Mouse (Mus musculus): Measurements from ENCODE around the gene Slc36a2. TPM values are rescaled to one million over a fixed set of nuclear protein-coding genes. Genes with fewer than 3 reads are reported as not detected.
"Not testable (repeated sequence)": the region's sequence is repeated elsewhere in the genome, so short reads cannot be mapped to it uniquely, and the experiment has no call there.

The Slc36a2 gene
- polyA plus RNA-seq, 1 experiment: 90.6 TPM

DNA sequence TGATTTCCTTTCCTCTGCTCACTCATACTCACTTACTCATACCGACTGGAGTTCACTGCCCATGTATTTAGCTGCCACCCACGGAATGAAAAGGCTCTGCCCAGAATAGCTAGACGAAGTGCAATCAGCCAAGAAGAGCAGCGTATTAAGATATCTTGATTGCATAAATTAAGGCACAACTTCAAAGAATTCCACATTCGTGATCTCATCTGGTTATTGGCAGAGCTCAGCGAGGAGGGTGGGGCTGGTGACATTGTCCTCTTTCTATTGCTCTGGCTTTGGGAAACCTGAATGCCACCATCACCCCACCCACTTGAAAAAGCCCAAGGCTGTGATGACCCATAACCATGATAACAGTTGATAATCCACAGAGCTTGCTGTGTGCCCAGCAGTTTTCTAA lies 56.9 kb downstream of the Slc36a2 start:
- TF ChIP-seq CTCF (IDR thresholded peaks at IDR 0.05; ENCODE audit: insufficient read depth, low read length): no peak
- no peak for TF ChIP-seq POLR2A (IDR thresholded peaks at IDR 0.05; ENCODE audit: borderline replicate concordance, extremely low read depth, low read depth, low read length)
- DNase-seq: no peak
- Histone ChIP-seq H3K4me1 (ENCODE audit: control insufficient read depth, insufficient read depth, low read length) (no peaks in the 10 kb centered on the region), H3K4me3 (replicated peaks; ENCODE audit: extremely low read depth, low read depth, low read length) (no peak overlapping the region)
- WGBS: 48% methylated on average over 6 of the region's 6 CpGs

DNA sequence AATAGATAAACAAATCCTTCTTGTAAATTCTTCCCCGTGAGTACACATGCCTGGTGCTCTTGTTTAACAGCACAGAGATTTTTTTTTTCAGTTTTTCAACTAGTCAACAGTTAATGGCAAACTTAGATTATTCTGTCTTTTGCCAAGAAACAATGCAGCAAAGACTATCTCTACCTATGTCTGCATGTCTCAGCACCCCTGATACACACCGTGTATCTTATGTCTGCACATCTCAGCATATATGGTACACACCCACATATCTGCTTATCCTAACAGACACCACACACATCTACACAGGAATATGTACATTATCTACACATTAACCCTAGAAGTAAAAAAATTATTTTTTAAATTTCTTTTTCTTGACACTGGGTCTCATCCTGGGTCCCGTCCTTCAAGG lies 58.2 kb downstream of the Slc36a2 start:
- H3K4me1 ChIP-seq (ENCODE audit: control insufficient read depth, insufficient read depth, low read length): no peaks in the 10 kb centered on the region
- WGBS: 70% methylated on average over 3 of the region's 3 CpGs
- no peak for TF ChIP-seq CTCF (IDR thresholded peaks at IDR 0.05; ENCODE audit: insufficient read depth, low read length)
- no peak for TF ChIP-seq POLR2A (IDR thresholded peaks at IDR 0.05; ENCODE audit: borderline replicate concordance, extremely low read depth, low read depth, low read length)
- no peak for DNase-seq
- no peak overlapping the region for H3K4me3 ChIP-seq (replicated peaks; ENCODE audit: extremely low read depth, low read depth, low read length)

DNA sequence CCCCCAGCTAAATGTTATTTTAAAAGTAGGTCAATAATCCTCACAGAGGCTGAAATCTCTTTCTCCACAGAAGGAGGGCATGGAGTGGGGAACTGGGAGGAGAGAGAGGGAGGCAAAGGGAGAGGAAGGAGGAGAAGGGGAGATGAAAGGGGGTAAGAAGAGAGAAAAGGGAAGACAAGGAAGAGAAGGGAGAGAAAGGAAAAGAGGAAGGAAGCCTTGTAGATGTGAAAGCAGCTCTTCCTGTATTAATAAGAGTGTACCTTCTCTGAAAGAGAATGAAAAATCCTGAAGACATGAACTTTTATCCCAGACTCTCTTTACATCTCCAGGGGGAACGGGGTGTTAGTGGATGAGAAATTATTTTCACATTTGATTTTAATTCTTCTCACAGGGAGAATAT lies 63.4 kb downstream of the Slc36a2 start:
- no peaks in the 10 kb centered on the region for H3K4me1 ChIP-seq (ENCODE audit: control insufficient read depth, insufficient read depth, low read length)
- TF ChIP-seq CTCF (IDR thresholded peaks at IDR 0.05; ENCODE audit: insufficient read depth, low read length) (no peak), POLR2A (IDR thresholded peaks at IDR 0.05; ENCODE audit: borderline replicate concordance, extremely low read depth, low read depth, low read length) (no peak)
- no peak overlapping the region for H3K4me3 ChIP-seq (replicated peaks; ENCODE audit: extremely low read depth, low read depth, low read length)
- 84% methylated on average over 1 of the region's 1 CpGs for WGBS
- DNase-seq: no peak

DNA sequence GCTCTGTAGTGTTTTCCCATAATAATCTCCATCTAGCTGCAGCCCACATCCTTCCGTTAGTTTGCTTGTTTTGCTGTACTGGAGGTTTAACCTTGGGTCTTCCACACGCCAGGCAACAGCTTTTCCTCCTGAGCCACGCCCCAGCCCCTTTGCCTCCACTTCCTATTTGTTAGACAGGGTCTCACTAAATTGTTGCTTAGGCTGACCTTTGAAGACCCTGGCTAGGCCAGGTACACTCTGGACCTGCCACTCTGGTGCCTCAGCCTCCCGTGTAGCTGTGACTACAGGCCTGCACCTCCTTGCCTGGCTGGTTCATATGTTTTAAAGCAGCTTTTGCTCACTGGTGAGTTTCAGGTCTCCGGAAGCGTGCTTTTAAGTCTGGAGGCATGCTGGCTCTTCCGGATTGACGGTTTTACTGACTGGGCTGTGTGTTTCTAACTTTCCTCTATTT lies 64.0 kb downstream of the Slc36a2 start:
- DNase-seq: no peak
- 51% methylated on average over 8 of the region's 8 CpGs for WGBS
- no peaks in the 10 kb centered on the region for H3K4me1 ChIP-seq (ENCODE audit: control insufficient read depth, insufficient read depth, low read length)
- H3K4me3 ChIP-seq (replicated peaks; ENCODE audit: extremely low read depth, low read depth, low read length): no peak overlapping the region
- TF ChIP-seq POLR2A (IDR thresholded peaks at IDR 0.05; ENCODE audit: borderline replicate concordance, extremely low read depth, low read depth, low read length) (no peak), CTCF (IDR thresholded peaks at IDR 0.05; ENCODE audit: insufficient read depth, low read length) (no peak)

DNA sequence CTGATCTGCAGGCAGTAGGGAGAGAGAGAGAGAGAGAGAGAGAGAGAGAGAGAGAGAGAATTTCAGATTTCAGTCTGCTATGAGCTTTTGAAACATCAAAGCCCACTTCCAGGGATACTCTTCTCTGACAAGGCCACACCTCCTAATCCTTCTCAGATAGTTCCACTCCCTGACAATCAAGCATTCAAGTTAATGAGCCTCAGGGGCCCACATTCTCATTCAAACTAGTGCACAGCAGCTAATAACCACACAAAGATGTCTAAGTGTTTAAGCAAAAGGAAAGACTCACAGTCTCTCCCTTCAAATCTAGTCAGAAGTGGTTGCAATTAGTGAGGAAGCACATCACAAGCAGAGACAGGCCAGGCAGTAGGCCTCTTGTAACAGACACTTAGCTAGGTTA lies 64.6 kb downstream of the Slc36a2 start:
- DNase-seq: no peak
- Histone ChIP-seq H3K4me1 (ENCODE audit: control insufficient read depth, insufficient read depth, low read length) (no peaks in the 10 kb centered on the region), H3K4me3 (replicated peaks; ENCODE audit: extremely low read depth, low read depth, low read length) (no peak overlapping the region)
- no peak for TF ChIP-seq POLR2A (IDR thresholded peaks at IDR 0.05; ENCODE audit: borderline replicate concordance, extremely low read depth, low read depth, low read length)
- no peak for TF ChIP-seq CTCF (IDR thresholded peaks at IDR 0.05; ENCODE audit: insufficient read depth, low read length)

DNA sequence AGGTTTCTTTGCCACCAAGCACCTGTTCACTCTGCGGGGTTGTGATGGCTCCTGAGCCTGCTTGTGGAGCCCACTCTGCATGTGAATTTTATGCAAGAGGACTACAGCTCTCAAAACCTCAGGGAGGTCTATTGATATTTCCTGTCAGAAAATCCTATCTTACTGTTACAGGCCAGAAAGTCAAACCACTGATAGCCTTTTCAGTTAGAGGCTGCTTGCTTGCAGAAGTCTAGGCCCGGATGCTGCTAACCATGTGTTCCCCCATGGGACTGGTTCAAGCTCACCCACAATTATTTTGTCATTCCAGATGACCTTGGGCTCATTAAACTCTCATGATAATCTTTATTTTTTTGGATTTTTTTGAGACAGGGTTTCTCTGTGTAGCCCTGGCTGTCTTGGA lies 67.8 kb downstream of the Slc36a2 start:
- 76% methylated on average over 2 of the region's 2 CpGs for WGBS
- no peak for DNase-seq
- TF ChIP-seq POLR2A (IDR thresholded peaks at IDR 0.05; ENCODE audit: borderline replicate concordance, extremely low read depth, low read depth, low read length): no peak
- no peak for TF ChIP-seq CTCF (IDR thresholded peaks at IDR 0.05; ENCODE audit: insufficient read depth, low read length)
- Histone ChIP-seq H3K4me3 (replicated peaks; ENCODE audit: extremely low read depth, low read depth, low read length) (no peak overlapping the region), H3K4me1 (ENCODE audit: control insufficient read depth, insufficient read depth, low read length) (no peaks in the 10 kb centered on the region)

DNA sequence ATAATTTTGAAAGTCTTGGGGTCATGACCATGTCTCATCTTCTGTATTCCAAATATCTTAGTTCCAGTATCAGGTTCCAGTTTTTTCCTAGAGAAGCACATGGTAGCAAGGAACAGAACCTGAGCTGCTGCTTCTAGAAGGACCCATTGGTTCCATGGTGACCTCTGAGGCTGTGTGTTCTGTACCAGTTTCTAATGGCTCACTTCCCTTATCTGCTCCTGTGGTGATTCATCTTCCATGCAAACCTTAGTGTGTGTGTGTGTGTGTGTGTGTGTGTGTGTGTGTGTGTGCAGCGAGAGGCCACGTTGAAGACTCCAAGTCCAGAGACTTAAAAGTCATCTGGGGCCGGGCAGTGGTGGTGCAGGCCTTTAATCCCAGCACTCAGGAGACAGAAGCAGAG lies 68.9 kb downstream of the Slc36a2 start:
- TF ChIP-seq POLR2A (IDR thresholded peaks at IDR 0.05; ENCODE audit: borderline replicate concordance, extremely low read depth, low read depth, low read length) (no peak), CTCF (IDR thresholded peaks at IDR 0.05; ENCODE audit: insufficient read depth, low read length) (no peak)
- DNase-seq: no peak
- WGBS: 77% methylated on average over 3 of the region's 3 CpGs
- Histone ChIP-seq H3K4me1 (ENCODE audit: control insufficient read depth, insufficient read depth, low read length) (no peaks in the 10 kb centered on the region), H3K4me3 (replicated peaks; ENCODE audit: extremely low read depth, low read depth, low read length) (no peak overlapping the region)

DNA sequence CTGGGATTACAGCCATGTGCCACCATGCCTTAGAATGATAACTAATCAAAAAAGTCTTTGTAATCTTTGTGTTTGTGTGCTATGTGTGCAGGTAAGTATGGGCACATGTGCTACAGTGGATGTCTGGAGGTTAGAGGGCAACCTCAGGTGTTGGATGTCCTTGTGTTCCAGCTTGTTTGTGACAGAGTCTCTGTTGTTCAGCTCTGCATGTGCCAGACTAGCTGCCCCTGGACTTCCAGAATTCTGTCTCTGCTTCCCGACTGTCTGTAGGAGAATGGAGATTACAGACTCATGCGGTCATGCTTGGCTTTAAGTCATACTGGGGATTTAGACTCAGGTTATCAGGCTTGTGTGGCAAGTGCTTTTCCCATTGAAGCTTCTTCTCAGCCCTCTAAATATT lies 70.6 kb downstream of the Slc36a2 start:
- WGBS: 73% methylated on average over 2 of the region's 2 CpGs
- H3K4me1 ChIP-seq (ENCODE audit: control insufficient read depth, insufficient read depth, low read length): no peaks in the 10 kb centered on the region
- DNase-seq: no peak
- TF ChIP-seq POLR2A (IDR thresholded peaks at IDR 0.05; ENCODE audit: borderline replicate concordance, extremely low read depth, low read depth, low read length): no peak
- no peak for TF ChIP-seq CTCF (IDR thresholded peaks at IDR 0.05; ENCODE audit: insufficient read depth, low read length)
- H3K4me3 ChIP-seq (replicated peaks; ENCODE audit: extremely low read depth, low read depth, low read length): no peak overlapping the region

DNA sequence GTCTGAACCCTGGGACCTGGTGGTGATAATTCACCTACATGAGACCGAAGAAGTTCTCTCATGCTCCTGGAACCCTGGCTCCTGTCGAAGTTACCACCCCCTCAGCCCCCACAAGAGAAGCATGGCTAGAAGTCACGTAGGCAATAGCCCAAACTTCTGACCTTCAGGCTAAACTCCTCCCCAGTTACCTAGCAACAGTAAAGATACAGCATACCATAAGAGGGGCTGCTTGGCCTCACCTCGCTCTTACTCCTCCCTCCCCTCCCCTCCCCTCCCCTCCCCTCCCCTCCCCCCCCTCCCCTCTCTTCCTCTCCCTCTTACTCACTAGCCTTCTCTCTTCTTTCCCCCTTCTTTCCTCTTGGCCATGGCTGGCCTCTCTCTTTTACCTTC lies 71.0 kb downstream of the Slc36a2 start:
- DNase-seq; H3K4me3 ChIP-seq (replicated peaks; ENCODE audit: extremely low read depth, low read depth, low read length); H3K4me1 ChIP-seq (ENCODE audit: control insufficient read depth, insufficient read depth, low read length): not testable (repeated sequence)
- 33% methylated on average over 3 of the region's 4 CpGs for WGBS

DNA sequence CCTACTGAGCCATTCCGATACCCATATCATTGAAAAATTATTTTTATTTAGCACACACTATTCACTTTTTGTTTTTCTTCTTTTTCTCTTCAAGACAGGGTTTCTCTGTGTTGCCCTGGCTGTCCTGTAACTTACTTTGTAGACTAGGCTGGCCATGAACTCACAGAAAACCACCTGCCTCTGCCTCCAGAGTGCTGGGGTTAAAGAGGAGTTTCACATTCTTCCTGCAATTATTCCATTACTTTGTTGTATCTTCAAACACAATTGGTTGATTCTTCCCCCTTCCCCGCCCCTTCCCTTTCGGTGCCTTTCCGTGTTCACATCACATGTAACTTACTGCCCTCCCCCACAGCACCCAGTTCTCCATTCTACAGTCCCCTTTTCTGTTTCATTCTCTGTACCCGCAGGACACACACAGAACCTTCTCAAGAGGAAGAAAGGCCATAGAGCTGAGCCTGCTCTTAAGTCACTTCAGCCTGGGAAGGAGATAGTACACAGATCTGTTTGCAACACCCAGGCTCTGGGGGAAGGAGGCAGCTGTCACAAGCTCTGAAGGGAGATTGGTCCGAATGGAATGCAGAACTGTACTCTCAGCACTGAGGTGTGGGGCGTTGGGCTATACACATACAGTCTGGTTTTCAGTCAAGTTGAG lies 71.5 kb downstream of the Slc36a2 start:
- no peak for DNase-seq
- TF ChIP-seq POLR2A (IDR thresholded peaks at IDR 0.05; ENCODE audit: borderline replicate concordance, extremely low read depth, low read depth, low read length) (no peak), CTCF (IDR thresholded peaks at IDR 0.05; ENCODE audit: insufficient read depth, low read length) (no peak)
- WGBS: 43% methylated on average over 7 of the region's 7 CpGs
- H3K4me1 ChIP-seq (ENCODE audit: control insufficient read depth, insufficient read depth, low read length): no peaks in the 10 kb centered on the region
- H3K4me3 ChIP-seq (replicated peaks; ENCODE audit: extremely low read depth, low read depth, low read length): no peak overlapping the region

Measured in lung, adult 2 months (tissue).